In the genomic region with DNA sequence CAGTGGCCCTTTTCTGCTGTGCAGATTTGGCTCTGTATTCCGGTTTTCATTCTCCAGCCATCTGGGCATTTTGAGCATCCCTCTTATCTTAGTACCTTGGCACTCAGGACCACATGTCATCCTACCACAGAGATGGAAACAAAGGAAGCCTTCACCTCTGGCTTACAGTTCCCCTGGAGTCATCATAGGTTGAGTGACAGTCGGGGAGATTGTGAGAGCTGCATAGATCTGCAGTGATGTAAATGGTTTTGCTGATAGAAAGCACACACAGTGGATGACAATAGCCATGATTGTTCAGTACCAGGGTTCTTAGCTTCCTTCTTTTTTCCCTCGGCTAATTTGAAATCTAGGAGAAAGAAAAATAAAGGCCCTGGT, we compare ENCODE assay signal across 8 mouse cellular contexts.
DNase-seq lines count a peak whose midpoint lies in the region; ATAC-seq and TF ChIP-seq lines count a peak whose summit lies in the region.

No protein-coding gene starts in this region.

- H3K27me3 ChIP-seq in heart, embryonic 13.5 days (replicated peaks), result no peaks in the 10 kb centered on the region
- no peaks in the 10 kb centered on the region; the same call in 1 of the 2 replicates for H3K27me3 ChIP-seq in ES-Bruce4 (ENCODE audit: control insufficient read depth, insufficient read depth, low read length, poor library complexity, severe bottlenecking)
- no peaks in the 10 kb centered on the region for H3K27me3 ChIP-seq in forebrain, embryonic 15.5 days
- H3K27me3 ChIP-seq in midbrain, embryonic 12.5 days, result no peaks in the 10 kb centered on the region

- WGBS in heart, embryonic 13.5 days, result 41% methylated on average over 3 of the region's 3 CpGs
- WGBS in forebrain, embryonic 15.5 days, result 14% methylated on average over 3 of the region's 3 CpGs
- WGBS in midbrain, embryonic 12.5 days, result 60% methylated on average over 3 of the region's 3 CpGs

- 0 out of 2 replicates have a peak overlapping the region, but pooled peaks have one; percentile 16 for H3K9ac ChIP-seq in heart, embryonic 13.5 days
- H3K9ac ChIP-seq in ES-Bruce4 (ENCODE audit: low read depth, poor library complexity, severe bottlenecking), result no peak overlapping the region
- H3K9ac ChIP-seq in forebrain, embryonic 15.5 days (replicated peaks), result no peak overlapping the region
- H3K9ac ChIP-seq in midbrain, embryonic 12.5 days (replicated peaks), result no peak overlapping the region

- no peaks in the 10 kb centered on the region for H3K36me3 ChIP-seq in heart, embryonic 13.5 days
- H3K36me3 ChIP-seq in ES-Bruce4 (ENCODE audit: control insufficient read depth, insufficient read depth, low read length, poor library complexity, severe bottlenecking), result no peaks in the 10 kb centered on the region
- no peaks in the 10 kb centered on the region for H3K36me3 ChIP-seq in forebrain, embryonic 15.5 days
- no peaks in the 10 kb centered on the region for H3K36me3 ChIP-seq in midbrain, embryonic 12.5 days

- H3K4me3 ChIP-seq in heart, embryonic 13.5 days, result no peak overlapping the region
- no peak overlapping the region for H3K4me3 ChIP-seq in ES-Bruce4 (ENCODE audit: low read depth, low read length)
- no peak overlapping the region for H3K4me3 ChIP-seq in forebrain, embryonic 15.5 days
- no peak overlapping the region for H3K4me3 ChIP-seq in midbrain, embryonic 12.5 days

- DNase-seq in heart, postnatal 36 days, result no peak
- no peak for DNase-seq in adrenal gland, postnatal 4 days (ENCODE audit: low spot score in 2 of 2)
- DNase-seq in urinary bladder, postnatal 36 days (ENCODE audit: low spot score in 2 of 2), result no peak

- peaks cover 60% of the 10 kb centered on the region for H3K4me1 ChIP-seq in heart, embryonic 13.5 days
- H3K4me1 ChIP-seq in ES-Bruce4 (ENCODE audit: control insufficient read depth, insufficient read depth, low read length), result peaks cover 2% of the 10 kb centered on the region
- H3K4me1 ChIP-seq in forebrain, embryonic 15.5 days, result peaks cover 29% of the 10 kb centered on the region
- H3K4me1 ChIP-seq in midbrain, embryonic 12.5 days, result peaks cover 17% of the 10 kb centered on the region

- H3K4me2 ChIP-seq in heart, embryonic 13.5 days, result no peak overlapping the region
- no peak overlapping the region for H3K4me2 ChIP-seq in forebrain, embryonic 15.5 days (replicated peaks)
- H3K4me2 ChIP-seq in midbrain, embryonic 12.5 days (replicated peaks), result no peak overlapping the region

- ATAC-seq in heart, embryonic 13.5 days (ENCODE audit: extremely low read depth, insufficient number of reproducible peaks, low FRiP score, low TSS enrichment), result no peak
- peak; percentile 72 for ATAC-seq in forebrain, embryonic 15.5 days (replicated peaks)
- no peak for ATAC-seq in midbrain, embryonic 12.5 days (ENCODE audit: low FRiP score, low read depth)
- ATAC-seq in CD4-positive, CD25-positive, alpha-beta regulatory T cell, adult 4 months, result no peak

- H3K9me3 ChIP-seq in heart, embryonic 13.5 days, result no peaks in the 10 kb centered on the region
- H3K9me3 ChIP-seq in ES-Bruce4 (replicated peaks; ENCODE audit: control insufficient read depth, insufficient read depth, low read length, poor library complexity, severe bottlenecking), result no peaks in the 10 kb centered on the region
- no peaks in the 10 kb centered on the region for H3K9me3 ChIP-seq in forebrain, embryonic 15.5 days
- H3K9me3 ChIP-seq in midbrain, embryonic 12.5 days, result no peaks in the 10 kb centered on the region

- no peak for TF ChIP-seq POLR2A in ES-Bruce4 (IDR thresholded peaks at IDR 0.05; ENCODE audit: insufficient read depth, low read length)

- no peak for TF ChIP-seq EP300 in ES-Bruce4 (IDR thresholded peaks at IDR 0.05; ENCODE audit: insufficient read depth, low read depth, low read length)

- intact Hi-C loops in heart, postnatal 36 days (cut with DNase I), result loop anchor here (5.0 kb wide), 2 partner anchors 47 to 207 kb away; no protein-coding TSS in a partner anchor

- H3K27ac ChIP-seq in heart, embryonic 13.5 days (replicated peaks), result peak overlapping the region; percentile 89
- H3K27ac ChIP-seq in ES-Bruce4 (ENCODE audit: insufficient read depth, low read length), result 0 out of 2 replicates have a peak overlapping the region, but pooled peaks have one; percentile 43
- H3K27ac ChIP-seq in forebrain, embryonic 15.5 days (replicated peaks), result peak overlapping the region; percentile 54
- H3K27ac ChIP-seq in midbrain, embryonic 12.5 days (replicated peaks), result peak overlapping the region; percentile 52

- TF ChIP-seq CTCF in ES-Bruce4 (IDR thresholded peaks at IDR 0.05; ENCODE audit: low read depth, low read length), result no peak
